Mouse (Mus musculus): ENCODE results near the gene Dpy19l3. TPM values are rescaled to one million over a fixed set of nuclear protein-coding genes. Genes with fewer than 3 reads are reported as not detected.
A peak's percentile ranks its signal among the peaks of the same experiment; 100 is the strongest.

Dpy19l3 gene
- polyA plus RNA-seq, 2 experiments: 2.1 to 7.3 TPM

DNA sequence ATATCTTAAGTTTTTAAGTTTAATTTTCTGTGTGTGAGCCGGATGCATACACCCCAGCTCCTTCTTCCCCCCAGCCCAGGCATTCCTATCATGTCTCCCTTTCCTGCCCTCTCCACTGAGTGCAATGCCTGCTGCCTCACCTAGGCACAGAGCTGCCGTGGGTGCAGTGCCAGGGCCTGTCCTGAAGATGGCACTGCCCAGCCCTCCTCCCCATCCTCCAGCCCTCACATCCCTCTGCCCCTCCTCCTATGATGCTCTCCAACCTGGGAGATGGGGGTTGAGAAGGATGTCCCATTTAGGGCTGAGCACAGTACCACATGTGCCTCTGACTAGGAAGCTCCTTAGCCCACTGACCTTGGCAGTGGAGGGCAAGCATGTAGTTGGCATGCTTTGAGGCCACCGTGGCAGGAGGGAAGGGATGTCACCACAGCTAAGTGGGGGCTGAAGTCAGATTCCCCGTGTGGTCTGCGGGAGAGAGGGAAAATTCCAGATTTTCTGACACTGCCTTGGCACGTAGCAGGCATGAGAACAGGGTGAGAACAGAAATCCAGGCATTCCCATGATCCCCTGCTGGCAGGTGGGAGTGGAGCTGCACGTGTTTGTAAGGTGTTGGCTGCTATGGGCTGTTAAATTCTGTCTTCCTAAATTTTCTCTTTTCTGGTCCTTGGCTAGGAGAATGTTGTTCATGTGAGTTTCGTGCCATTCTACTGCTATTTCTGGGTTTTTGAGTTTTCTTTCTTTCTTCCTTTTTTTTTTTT is 35.7 kb downstream of the Dpy19l3 start:
- ATAC-seq (ENCODE audit: insufficient read depth): no peak
- Histone ChIP-seq H3K4me1 (replicated peaks; ENCODE audit: control insufficient read depth in 2 of 2, insufficient read depth in 2 of 2, low read length in 1 of 2) (no peaks in the 10 kb centered on the region), H3K4me2 (ENCODE audit: low read depth) (no peak overlapping the region), H3K4me3 (ENCODE audit: insufficient read depth in 1 of 2, low read depth in 2 of 2, low read length in 2 of 2) (no peak overlapping the region), H3K27ac (no peak overlapping the region), H3K36me3 (replicated peaks; ENCODE audit: control insufficient read depth, insufficient read depth, low read depth) (no peaks in the 10 kb centered on the region), H3K9me3 (ENCODE audit: control insufficient read depth, low read length) (no peaks in the 10 kb centered on the region), H3K9ac (replicated peaks) (no peak overlapping the region), H3K27me3 (ENCODE audit: control insufficient read depth, insufficient read depth, low read length) (no peaks in the 10 kb centered on the region)
- no peak for DNase-seq (ENCODE audit: low read depth in 3 of 3, low spot score in 3 of 3)
- no peak for TF ChIP-seq EP300 (IDR thresholded peaks at IDR 0.05; ENCODE audit: low read depth)
- peak; percentile 66 for TF ChIP-seq CTCF (IDR thresholded peaks at IDR 0.05; ENCODE audit: low read depth)
- WGBS (ENCODE audit: insufficient replicate concordance): 63% methylated on average over 8 of the region's 8 CpGs

DNA sequence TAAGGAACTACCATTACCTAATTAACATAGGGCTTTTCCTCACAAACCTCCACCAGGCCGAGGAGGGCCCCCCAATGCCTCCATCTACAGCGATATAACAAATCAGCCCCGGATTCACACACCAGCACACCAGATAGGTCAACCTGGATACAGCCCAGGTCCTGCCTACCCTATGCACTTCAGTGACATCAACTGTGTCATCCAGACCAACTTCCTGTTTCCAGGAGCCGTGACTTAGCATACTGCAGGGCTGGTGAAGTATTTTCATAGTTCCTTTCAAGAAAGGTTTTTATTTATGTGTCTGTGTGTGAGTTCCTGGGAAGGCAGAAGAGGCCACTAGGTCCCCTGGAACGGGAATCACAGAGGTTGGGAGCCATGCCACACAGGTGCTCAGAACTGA is 43.9 kb downstream of the Dpy19l3 start:
- ATAC-seq (ENCODE audit: insufficient read depth): no peak
- 62% methylated on average over 5 of the region's 5 CpGs for WGBS (ENCODE audit: insufficient replicate concordance)
- no peak for DNase-seq (ENCODE audit: low read depth in 3 of 3, low spot score in 3 of 3)
- no peaks in the 10 kb centered on the region for H3K27me3 ChIP-seq (ENCODE audit: control insufficient read depth, insufficient read depth, low read length)
- TF ChIP-seq CTCF (IDR thresholded peaks at IDR 0.05; ENCODE audit: low read depth): no peak
- no peak for TF ChIP-seq EP300 (IDR thresholded peaks at IDR 0.05; ENCODE audit: low read depth)
- H3K4me2 ChIP-seq (ENCODE audit: low read depth): no peak overlapping the region
- peaks cover 0 to 2% of the 10 kb centered on the region in 2 experiments; a peak in 1 of 4 replicates for H3K4me1 ChIP-seq (replicated peaks; ENCODE audit: control insufficient read depth in 2 of 2, insufficient read depth in 2 of 2, low read length in 1 of 2)
- no peak overlapping the region for H3K27ac ChIP-seq
- H3K9ac ChIP-seq (replicated peaks): no peak overlapping the region
- no peaks in the 10 kb centered on the region for H3K36me3 ChIP-seq (replicated peaks; ENCODE audit: control insufficient read depth, insufficient read depth, low read depth)
- no peak overlapping the region for H3K4me3 ChIP-seq (ENCODE audit: insufficient read depth in 1 of 2, low read depth in 2 of 2, low read length in 2 of 2)
- H3K9me3 ChIP-seq (ENCODE audit: control insufficient read depth, low read length): no peaks in the 10 kb centered on the region

DNA sequence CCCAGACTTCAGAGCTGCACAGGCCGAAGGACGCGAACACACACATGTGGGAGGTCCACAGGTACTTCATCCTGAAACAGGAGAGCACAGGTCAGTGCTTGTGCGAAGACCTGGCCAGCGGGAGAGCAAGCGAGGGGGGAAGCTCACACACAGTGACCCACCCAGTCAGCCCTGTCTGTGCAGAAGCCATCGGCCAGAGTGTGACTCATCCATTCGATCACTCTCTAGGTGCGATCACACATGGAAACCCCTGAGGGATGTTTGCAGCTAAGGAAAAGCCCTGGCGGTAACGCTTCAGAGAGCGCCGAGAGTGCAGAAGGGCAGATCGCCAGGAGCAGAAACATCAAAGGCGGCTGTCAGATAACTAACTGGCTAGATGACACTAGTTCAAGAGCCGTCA is 46.2 kb downstream of the Dpy19l3 start:
- Histone ChIP-seq H3K9me3 (ENCODE audit: control insufficient read depth, low read length) (no peaks in the 10 kb centered on the region), H3K4me1 (replicated peaks; ENCODE audit: control insufficient read depth in 2 of 2, insufficient read depth in 2 of 2, low read length in 1 of 2) (peaks cover 0 to 2% of the 10 kb centered on the region in 2 experiments; a peak in 1 of 4 replicates), H3K27me3 (ENCODE audit: control insufficient read depth, insufficient read depth, low read length) (no peaks in the 10 kb centered on the region), H3K27ac (no peak overlapping the region), H3K9ac (replicated peaks) (no peak overlapping the region), H3K4me3 (ENCODE audit: insufficient read depth in 1 of 2, low read depth in 2 of 2, low read length in 2 of 2) (no peak overlapping the region), H3K4me2 (ENCODE audit: low read depth) (no peak overlapping the region), H3K36me3 (replicated peaks; ENCODE audit: control insufficient read depth, insufficient read depth, low read depth) (no peaks in the 10 kb centered on the region)
- ATAC-seq (ENCODE audit: insufficient read depth): no peak
- no peak for DNase-seq (ENCODE audit: low read depth in 3 of 3, low spot score in 3 of 3)
- 80% methylated on average over 16 of the region's 16 CpGs for WGBS (ENCODE audit: insufficient replicate concordance)
- no peak for TF ChIP-seq CTCF (IDR thresholded peaks at IDR 0.05; ENCODE audit: low read depth)
- TF ChIP-seq EP300 (IDR thresholded peaks at IDR 0.05; ENCODE audit: low read depth): no peak

DNA sequence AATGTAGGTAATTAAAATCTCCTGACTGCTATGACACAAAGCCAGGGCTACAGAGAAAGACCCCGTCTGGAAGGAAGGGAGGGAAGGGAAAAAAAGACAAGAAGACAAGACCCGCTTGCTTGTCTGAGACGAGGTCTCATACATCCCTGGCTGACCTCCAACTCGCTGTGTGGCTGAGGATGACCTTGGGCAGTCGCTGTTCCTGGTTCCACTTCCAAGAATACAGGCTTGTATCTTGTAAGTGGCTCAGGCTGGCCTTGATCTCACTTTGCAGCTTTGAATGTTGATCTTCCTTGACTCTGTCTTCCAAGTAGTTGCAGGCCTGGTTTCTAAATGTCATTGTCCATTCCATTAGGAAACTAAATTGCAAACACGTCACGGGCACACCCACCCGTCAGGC is 55.2 kb downstream of the Dpy19l3 start:
- Histone ChIP-seq H3K4me1 (replicated peaks; ENCODE audit: control insufficient read depth in 2 of 2, insufficient read depth in 2 of 2, low read length in 1 of 2) (no peaks in the 10 kb centered on the region), H3K27ac (no peak overlapping the region), H3K9me3 (ENCODE audit: control insufficient read depth, low read length) (no peaks in the 10 kb centered on the region), H3K27me3 (ENCODE audit: control insufficient read depth, insufficient read depth, low read length) (no peaks in the 10 kb centered on the region), H3K36me3 (replicated peaks; ENCODE audit: control insufficient read depth, insufficient read depth, low read depth) (no peaks in the 10 kb centered on the region), H3K4me3 (ENCODE audit: insufficient read depth in 1 of 2, low read depth in 2 of 2, low read length in 2 of 2) (no peak overlapping the region), H3K4me2 (ENCODE audit: low read depth) (no peak overlapping the region), H3K9ac (replicated peaks) (no peak overlapping the region)
- TF ChIP-seq CTCF (IDR thresholded peaks at IDR 0.05; ENCODE audit: low read depth) (no peak), EP300 (IDR thresholded peaks at IDR 0.05; ENCODE audit: low read depth) (no peak)
- 70% methylated on average over 8 of the region's 8 CpGs for WGBS (ENCODE audit: insufficient replicate concordance)
- ATAC-seq (ENCODE audit: insufficient read depth) (no peak), DNase-seq (ENCODE audit: low read depth in 3 of 3, low spot score in 3 of 3) (no peak)

DNA sequence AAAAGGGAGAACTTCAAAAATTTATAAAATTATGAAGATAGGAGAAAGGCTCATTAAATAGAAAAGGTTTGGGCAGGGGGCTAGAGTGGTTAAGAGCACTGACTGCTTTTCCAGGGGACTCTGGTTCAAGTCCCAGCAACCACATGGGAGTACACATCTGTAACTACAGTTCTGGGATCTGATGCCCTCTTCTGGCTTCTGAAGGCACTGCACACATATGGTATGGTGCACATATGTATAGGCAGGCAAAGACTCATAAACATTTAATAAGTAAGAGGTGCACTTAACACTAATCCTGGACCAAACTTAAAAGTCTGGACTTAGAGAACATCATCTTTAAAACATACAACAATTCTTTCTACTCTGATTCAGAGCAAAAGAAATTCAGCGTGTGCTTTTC is 56.2 kb downstream of the Dpy19l3 start:
- ATAC-seq (ENCODE audit: insufficient read depth) (no peak), DNase-seq (ENCODE audit: low read depth in 3 of 3, low spot score in 3 of 3) (no peak)
- Histone ChIP-seq H3K4me3 (ENCODE audit: insufficient read depth in 1 of 2, low read depth in 2 of 2, low read length in 2 of 2) (no peak overlapping the region), H3K9me3 (ENCODE audit: control insufficient read depth, low read length) (no peaks in the 10 kb centered on the region), H3K4me2 (ENCODE audit: low read depth) (no peak overlapping the region), H3K27ac (no peak overlapping the region), H3K4me1 (replicated peaks; ENCODE audit: control insufficient read depth in 2 of 2, insufficient read depth in 2 of 2, low read length in 1 of 2) (no peaks in the 10 kb centered on the region), H3K36me3 (replicated peaks; ENCODE audit: control insufficient read depth, insufficient read depth, low read depth) (no peaks in the 10 kb centered on the region), H3K9ac (replicated peaks) (no peak overlapping the region), H3K27me3 (ENCODE audit: control insufficient read depth, insufficient read depth, low read length) (no peaks in the 10 kb centered on the region)
- TF ChIP-seq CTCF (IDR thresholded peaks at IDR 0.05; ENCODE audit: low read depth): peak; percentile 28; the same call in 1 of the 2 replicates
- TF ChIP-seq EP300 (IDR thresholded peaks at IDR 0.05; ENCODE audit: low read depth): no peak
- 88% methylated on average over 1 of the region's 1 CpGs for WGBS (ENCODE audit: insufficient replicate concordance)

Data from liver, embryonic 14.5 days (tissue).